Mouse (Mus musculus) heart, embryonic 14.5 days (tissue): ENCODE data around the gene Oscp1. TPM values are rescaled to one million over a fixed set of nuclear protein-coding genes. Genes with fewer than 3 reads are reported as not detected.
"Not testable (repeated sequence)": the region's sequence is repeated elsewhere in the genome, so short reads cannot be mapped to it uniquely, and the experiment has no call there.

Experiments
- ATAC-seq: fragments of 200-750 bp; cut with Nextera tagmentation; 2 replicates; pipeline ENCODE4 v1.8.0; 2017; ENCODE audit warnings: low read depth, moderate TSS enrichment; ENCODE audit not compliant: insufficient number of reproducible peaks, insufficient read depth, low FRiP score
- H3K27ac ChIP-seq, 2 experiments: fragments of 200-500 bp in 1 of 2; fragments of 300-500 bp in 1 of 2; sonication (generic) in 1 of 2; replicated peaks in 1 of 2; 2 replicates each; pipeline ENCODE4 v1.5.1; 2012 to 2014; ENCODE audit warnings: low read depth in 2 of 2, low read length in 2 of 2, control low read depth in 1 of 2, mild to moderate bottlenecking in 1 of 2, mixed read lengths in 1 of 2; ENCODE audit not compliant: control insufficient read depth in 1 of 2, insufficient read depth in 1 of 2
- H3K27me3 ChIP-seq: fragments of 300-500 bp; sonication (generic); 2 replicates; pipeline ENCODE4 v1.6.1; 2014; ENCODE audit warnings: mild to moderate bottlenecking, low read length, control low read depth; ENCODE audit not compliant: control insufficient read depth, insufficient read depth
- H3K36me3 ChIP-seq: fragments of 300-500 bp; sonication (generic); 2 replicates; pipeline ENCODE4 v1.6.1; 2014; ENCODE audit warnings: mild to moderate bottlenecking, control low read depth, low read length, mixed read lengths; ENCODE audit not compliant: control insufficient read depth, insufficient read depth
- H3K4me1 ChIP-seq, 2 experiments: fragments of 200-500 bp in 1 of 2; fragments of 300-500 bp in 1 of 2; sonication (generic) in 1 of 2; 2 replicates each; pipeline ENCODE4 v1.6.1; 2012 to 2014; ENCODE audit warnings: low read length in 2 of 2, control low read depth in 1 of 2, mixed read lengths in 1 of 2; ENCODE audit not compliant: control insufficient read depth in 2 of 2, insufficient read depth in 2 of 2
- H3K4me2 ChIP-seq: fragments of 300-500 bp; sonication (generic); 2 replicates; pipeline ENCODE4 v1.6.1; 2014; ENCODE audit warnings: mild to moderate bottlenecking, low read length
- H3K4me3 ChIP-seq, 2 experiments: fragments of 200-500 bp in 1 of 2; fragments of 300-500 bp in 1 of 2; sonication (generic) in 1 of 2; 2 replicates each; pipeline ENCODE4 v1.5.1; 2012 to 2014; ENCODE audit warnings: low read length in 2 of 2, mild to moderate bottlenecking in 2 of 2, control low read depth in 1 of 2, low read depth in 1 of 2, moderate library complexity in 1 of 2; ENCODE audit not compliant: control insufficient read depth in 1 of 2, insufficient read depth in 1 of 2
- H3K9ac ChIP-seq: fragments of 300-500 bp; sonication (generic); 2 replicates; pipeline ENCODE4 v1.6.1; 2014; ENCODE audit warnings: mild to moderate bottlenecking, low read length
- H3K9me3 ChIP-seq: fragments of 300-500 bp; sonication (generic); 2 replicates; pipeline ENCODE4 v1.6.1; 2016; ENCODE audit warnings: low read length, control low read depth; ENCODE audit not compliant: control insufficient read depth
- WGBS: fragments of 180-500 bp; shearing (Covaris S2); extraction: QIAGEN DNeasy Blood & Tissue Kit; methylation state at CpG from one replicate; pipeline ENCODE4 v1.1.7; 2014; 5-methylcytosine and 5-hydroxymethylcytosine counted together
- polyA plus RNA-seq: library from polyadenylated mRNA; unstranded; fragments of >200 nt; fragmentation: Nextera tagmentation; extraction: Ambion mirVana; gene quantifications from 2 replicates; pipeline ENCODE4 v1.2.1, GENCODE M21; 2014

Oscp1 gene
- polyA plus RNA-seq, 1 experiment from 2014 or later, result 6.4 TPM

- Histone ChIP-seq H3K4me2 (no peak overlapping the region), H3K4me1 (peaks cover 3 to 4% of the 10 kb centered on the region in 2 experiments; a peak in 2 of 4 replicates), H3K36me3 (no peaks in the 10 kb centered on the region), H3K4me3 (no peak overlapping the region), H3K27ac (no peak overlapping the region), H3K27me3 (no peaks in the 10 kb centered on the region), H3K9me3 (no peaks in the 10 kb centered on the region), H3K9ac (no peak overlapping the region)
- peak; percentile 70; the same call in 1 of the 2 replicates for ATAC-seq
- WGBS, result 31% methylated on average over 7 of the region's 7 CpGs
Measured at GRCm38 (mm10) chr4:126085996-126086576, 27.7 kb downstream of the Oscp1 start.

DNA sequence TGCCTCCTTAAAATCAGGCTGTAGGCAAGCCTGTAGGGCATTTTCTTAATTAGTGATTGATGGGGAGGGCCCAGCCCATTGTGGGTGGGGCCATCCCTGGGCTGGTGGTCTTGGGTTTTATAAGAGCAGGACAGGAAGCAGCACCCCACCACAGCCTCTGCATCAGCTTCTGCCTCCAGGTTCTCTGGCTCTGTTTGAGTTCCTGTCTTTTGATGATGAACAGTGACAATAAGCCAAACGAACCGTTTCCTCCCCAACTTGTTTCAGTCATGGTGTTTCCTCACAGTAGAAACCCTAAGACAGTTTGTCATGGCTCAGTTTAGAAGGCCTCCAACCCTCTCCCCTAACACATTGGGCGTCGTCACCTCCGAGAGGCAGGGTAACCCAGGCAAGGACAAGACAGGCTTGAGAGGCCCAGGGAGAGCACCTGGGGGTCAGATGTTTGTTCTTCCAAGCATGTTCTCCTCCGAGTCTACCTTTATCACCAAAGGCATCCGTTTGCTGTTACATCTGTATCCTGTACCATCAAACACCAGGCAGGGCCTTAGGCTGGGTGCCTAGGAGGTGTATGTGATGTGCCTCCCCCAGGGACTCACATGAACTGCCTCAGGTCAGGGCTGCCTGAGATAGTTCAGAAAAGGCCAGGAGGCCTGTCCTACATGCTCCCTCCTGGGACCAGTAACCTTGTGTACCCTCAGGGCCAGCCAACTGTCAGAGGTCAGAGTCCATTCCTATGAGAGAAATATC, 31.9 kb downstream of the Oscp1 start:
- H3K9me3 ChIP-seq, result no peaks in the 10 kb centered on the region
- WGBS, result 64% methylated on average over 7 of the region's 7 CpGs
- no peaks in the 10 kb centered on the region for H3K36me3 ChIP-seq
- no peak overlapping the region for H3K4me2 ChIP-seq
- H3K4me1 ChIP-seq, result peaks cover 3 to 4% of the 10 kb centered on the region in 2 experiments; a peak in 2 of 4 replicates
- H3K27me3 ChIP-seq, result no peaks in the 10 kb centered on the region
- no peak for ATAC-seq
- H3K9ac ChIP-seq, result no peak overlapping the region
- H3K4me3 ChIP-seq, result no peak overlapping the region
- no peak overlapping the region for H3K27ac ChIP-seq

- ATAC-seq, result no peak
- 70% methylated on average over 4 of the region's 4 CpGs for WGBS
- H3K4me2 ChIP-seq, result no peak overlapping the region
- H3K4me3 ChIP-seq, result no peak overlapping the region
- no peaks in the 10 kb centered on the region for H3K27me3 ChIP-seq
- H3K9me3 ChIP-seq, result no peaks in the 10 kb centered on the region
- H3K9ac ChIP-seq, result no peak overlapping the region
- no peak overlapping the region for H3K27ac ChIP-seq
- no peaks in the 10 kb centered on the region for H3K36me3 ChIP-seq
- H3K4me1 ChIP-seq, result peaks cover 3 to 4% of the 10 kb centered on the region in 2 experiments; a peak in 2 of 4 replicates
Measured at GRCm38 (mm10) chr4:126090848-126091124, 32.4 kb downstream of the Oscp1 start.

- no peaks in the 10 kb centered on the region for H3K27me3 ChIP-seq
- no peak overlapping the region for H3K4me3 ChIP-seq
- peaks cover 1 to 4% of the 10 kb centered on the region in 2 experiments; a peak in 2 of 4 replicates for H3K4me1 ChIP-seq
- no peaks in the 10 kb centered on the region for H3K9me3 ChIP-seq
- WGBS, result 79% methylated on average over 8 of the region's 8 CpGs
- no peak for ATAC-seq
- H3K9ac ChIP-seq, result no peak overlapping the region
- H3K4me2 ChIP-seq, result no peak overlapping the region
- no peak overlapping the region for H3K27ac ChIP-seq
- no peaks in the 10 kb centered on the region for H3K36me3 ChIP-seq
Measured at GRCm38 (mm10) chr4:126091873-126092272, 33.5 kb downstream of the Oscp1 start.

DNA sequence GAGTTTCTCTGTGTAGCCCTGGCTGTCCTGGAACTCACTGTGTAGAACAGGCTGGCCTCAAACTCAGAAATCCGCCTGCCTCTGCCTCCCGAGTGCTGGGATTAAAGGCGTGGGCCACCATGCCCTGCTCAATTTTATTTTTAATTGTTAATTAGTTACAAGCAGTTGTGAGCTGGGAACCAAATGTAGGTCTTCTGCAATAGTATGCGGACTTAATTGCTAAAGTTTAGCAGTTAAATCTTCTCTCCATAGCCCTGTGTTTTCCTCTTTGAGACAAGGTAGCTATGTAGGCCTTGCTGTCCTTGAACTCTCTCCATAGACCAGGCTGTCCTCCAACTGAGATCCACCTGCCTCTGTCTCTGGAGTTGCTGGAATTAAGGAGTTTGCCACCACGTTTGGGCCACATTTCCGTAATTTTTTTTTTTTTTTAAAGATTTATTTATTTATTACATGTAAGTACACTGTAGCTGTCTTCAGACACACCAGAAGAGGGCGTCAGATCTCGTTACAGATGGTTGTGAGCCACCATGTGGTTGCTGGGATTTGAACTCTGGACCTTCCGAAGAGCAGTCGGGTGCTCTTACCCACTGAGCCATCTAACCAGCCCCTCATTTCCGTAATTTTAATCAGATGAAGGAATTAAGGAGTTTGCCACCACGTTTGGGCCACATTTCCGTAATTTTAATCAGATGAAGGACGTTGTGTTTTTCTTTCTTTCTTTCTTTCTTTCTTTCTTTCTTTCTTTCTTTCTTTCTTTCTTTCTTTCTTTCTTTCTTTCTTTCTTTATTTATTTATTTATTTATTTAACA, 37.5 kb downstream of the Oscp1 start:
- Histone ChIP-seq H3K4me1 (peaks cover 11 to 27% of the 10 kb centered on the region in 2 experiments), H3K4me2 (peak overlapping the region; percentile 79), H3K4me3 (peak overlapping the region in 1 of 2 experiments; percentile 71; a peak in 1 of 4 replicates), H3K36me3 (peaks cover 15% of the 10 kb centered on the region)
- not testable (repeated sequence) for H3K27me3 ChIP-seq, H3K27ac ChIP-seq, ATAC-seq, H3K9ac ChIP-seq, H3K9me3 ChIP-seq
- WGBS, result 52% methylated on average over 14 of the region's 14 CpGs

GRCm38 (mm10) chr4:126096464-126097111, 38.2 kb downstream of the Oscp1 start, which contains the start of gene Lsm10:
TSS of gene Lsm10 (plus strand) at chr4:126096623.
- Histone ChIP-seq H3K4me1 (peaks cover 11 to 27% of the 10 kb centered on the region in 2 experiments), H3K27ac (peak within 1 kb of the TSS; percentile 74 to 80), H3K9ac (peak within 1 kb of the TSS; percentile 87), H3K4me3 (peak within 1 kb of the TSS; percentile 71 to 88), H3K9me3 (no peaks in the 10 kb centered on the region), H3K4me2 (peak within 1 kb of the TSS; percentile 79), H3K27me3 (no peaks in the 10 kb centered on the region), H3K36me3 (peaks cover 17% of the 10 kb centered on the region)
- 3% methylated on average over 37 of the region's 37 CpGs for WGBS
- peak; percentile 95 for ATAC-seq

DNA sequence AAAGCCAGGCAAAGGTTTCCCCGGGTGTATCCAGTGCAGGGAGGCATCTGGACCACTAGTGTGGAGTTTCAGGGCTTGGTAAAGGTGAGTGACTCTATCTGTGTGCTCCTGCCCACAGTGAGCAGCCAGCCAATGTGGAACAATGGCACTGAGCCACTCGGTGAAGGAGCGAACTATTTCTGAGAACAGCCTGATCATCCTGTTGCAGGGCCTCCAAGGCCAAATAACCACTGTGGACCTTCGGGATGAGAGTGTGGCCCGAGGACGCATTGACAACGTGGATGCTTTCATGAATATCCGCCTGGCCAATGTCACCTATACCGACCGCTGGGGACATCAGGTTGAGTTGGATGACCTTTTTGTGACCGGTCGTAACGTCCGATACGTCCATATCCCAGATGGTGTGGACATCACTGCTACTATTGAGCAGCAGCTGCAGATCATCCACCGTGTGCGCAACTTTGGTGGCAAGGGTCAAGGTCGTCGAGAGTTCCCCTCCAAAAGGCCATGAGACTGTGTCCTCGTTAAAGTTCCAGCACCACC, 39.4 kb downstream of the Oscp1 start:
- peaks cover 19 to 33% of the 10 kb centered on the region in 2 experiments for H3K4me1 ChIP-seq
- H3K4me3 ChIP-seq, result no peak overlapping the region
- ATAC-seq, result no peak
- H3K27ac ChIP-seq, result no peak overlapping the region
- 93% methylated on average over 20 of the region's 20 CpGs for WGBS
- no peak overlapping the region for H3K9ac ChIP-seq
- no peaks in the 10 kb centered on the region for H3K27me3 ChIP-seq
- no peak overlapping the region for H3K4me2 ChIP-seq
- no peaks in the 10 kb centered on the region for H3K9me3 ChIP-seq
- peaks cover 18% of the 10 kb centered on the region for H3K36me3 ChIP-seq
